Mouse (Mus musculus) frontal cortex, postnatal 25 days (tissue): Measurements from ENCODE around the gene Ip6k1.

Experiments used
- DNase-seq, 2 experiments: peaks; one replicate each; pipeline ENCODE4 v3.0.0; 2022; ENCODE audit warnings: low spot score in 2 of 2

The Ip6k1 gene

GRCm38 (mm10) chr9:108094998-108095411 lies 92.7 kb downstream of the Ip6k1 start:
- DNase-seq = no peak

- no peak for DNase-seq
These were observed 93.2 kb downstream of the Ip6k1 start for GRCm38 (mm10) chr9:108095518-108095917.

GRCm38 (mm10) chr9:108095949-108096712 lies 93.8 kb downstream of the Ip6k1 start:
- no peak for DNase-seq
